Mouse (Mus musculus) urinary bladder, adult 18-20 months (tissue): Measurements from ENCODE around the gene Col18a1.
A peak's percentile ranks its signal among the peaks of the same experiment; 100 is the strongest.

Source experiments
- DNase-seq, 2 experiments: peaks; one replicate each; pipeline ENCODE4 v3.0.0; 2022; ENCODE audit warnings: low spot score in 2 of 2, mixed read lengths in 2 of 2

The Col18a1 gene

DNA sequence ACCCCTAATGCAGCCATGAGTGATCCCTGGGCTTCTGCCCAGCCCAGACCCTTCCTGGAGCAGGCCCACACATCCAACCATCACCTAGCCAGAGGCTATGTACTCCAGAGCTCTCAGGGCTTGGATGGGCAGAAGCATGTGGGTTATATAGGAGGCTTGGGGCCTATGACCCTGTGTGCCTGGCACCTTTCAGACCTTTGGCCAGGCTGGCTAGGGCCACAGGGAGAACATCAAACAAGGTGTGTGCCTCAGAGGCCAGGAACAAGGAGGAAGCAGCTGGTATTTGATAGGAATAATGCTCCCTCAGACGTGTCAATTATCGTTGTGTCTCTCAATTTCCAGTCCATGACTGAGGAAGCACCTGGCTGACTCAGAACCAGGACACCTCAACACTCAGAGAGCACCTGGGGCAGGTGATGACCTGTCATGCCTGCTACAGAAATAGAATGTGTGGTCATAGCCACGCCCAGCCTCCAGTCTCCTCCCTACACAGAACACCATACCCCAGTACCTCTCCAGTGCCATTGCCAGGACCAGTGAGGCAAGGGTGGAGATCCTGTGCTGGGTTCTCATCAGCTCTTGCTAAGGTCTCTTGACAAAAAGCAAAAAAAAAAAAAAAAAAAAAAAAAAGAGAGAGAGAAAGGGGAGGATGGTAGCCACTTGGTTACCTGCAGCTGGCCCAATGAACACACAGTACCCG lies 54.6 kb downstream of the Col18a1 start:
- DNase-seq = no peak

DNA sequence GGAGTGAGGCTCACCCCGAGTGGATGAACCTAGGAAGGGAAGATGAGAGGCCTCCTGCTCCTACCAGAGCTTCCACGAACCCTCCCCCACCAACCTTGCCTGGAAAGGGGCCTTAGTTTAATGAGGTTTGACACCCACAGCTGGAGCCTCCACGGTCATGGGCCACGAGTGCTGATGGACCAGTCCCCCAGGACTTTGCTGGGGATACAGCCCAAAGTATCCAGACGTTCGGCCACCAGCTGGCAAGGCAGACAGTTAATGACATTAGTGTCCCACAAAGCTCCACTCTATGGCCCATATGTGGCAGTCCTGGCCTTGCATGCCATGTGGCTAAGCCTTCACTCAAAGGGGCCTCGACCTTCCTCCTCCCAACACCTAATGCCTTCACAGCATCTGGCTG lies 55.5 kb downstream of the Col18a1 start:
- no peak for DNase-seq

DNA sequence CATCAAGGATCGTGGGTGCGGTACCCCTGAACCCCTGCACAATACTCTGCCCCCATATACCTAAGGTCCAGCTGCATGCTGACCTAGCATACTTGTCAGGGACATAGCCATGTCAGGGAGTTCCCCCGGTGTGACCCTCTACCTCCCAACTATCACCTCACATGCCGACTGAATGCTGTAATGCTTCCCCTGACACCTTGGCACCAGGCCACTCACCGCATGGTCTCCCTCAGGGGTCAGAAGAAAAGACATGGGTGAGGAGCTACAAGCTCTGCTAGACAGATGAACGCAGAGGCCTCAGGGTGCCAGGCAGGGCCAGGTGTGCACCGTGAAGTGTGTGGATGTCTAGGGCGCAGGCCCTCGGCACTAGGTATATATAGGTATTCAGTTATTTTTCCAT lies 56.3 kb downstream of the Col18a1 start:
- DNase-seq = no peak

DNA sequence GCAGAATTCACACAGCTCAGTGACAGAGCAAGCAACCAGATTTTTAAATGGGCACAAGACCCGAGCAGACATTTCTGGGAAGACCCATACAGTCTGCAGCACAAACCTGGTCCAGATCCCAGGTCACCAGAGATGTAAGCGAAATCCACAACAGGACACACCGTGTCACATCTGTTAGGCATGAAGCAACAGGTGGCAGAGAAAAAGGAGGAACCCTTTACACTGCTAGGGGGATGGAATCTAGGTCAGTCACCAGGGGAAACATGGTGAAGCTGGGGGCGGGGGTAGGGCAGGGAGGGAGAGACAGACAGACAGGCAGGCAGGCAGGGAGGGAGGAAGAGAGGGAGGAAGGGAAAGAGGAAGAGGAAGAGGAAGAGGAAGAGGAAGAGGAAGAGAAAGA lies 58.2 kb downstream of the Col18a1 start:
- DNase-seq = no peak

DNA sequence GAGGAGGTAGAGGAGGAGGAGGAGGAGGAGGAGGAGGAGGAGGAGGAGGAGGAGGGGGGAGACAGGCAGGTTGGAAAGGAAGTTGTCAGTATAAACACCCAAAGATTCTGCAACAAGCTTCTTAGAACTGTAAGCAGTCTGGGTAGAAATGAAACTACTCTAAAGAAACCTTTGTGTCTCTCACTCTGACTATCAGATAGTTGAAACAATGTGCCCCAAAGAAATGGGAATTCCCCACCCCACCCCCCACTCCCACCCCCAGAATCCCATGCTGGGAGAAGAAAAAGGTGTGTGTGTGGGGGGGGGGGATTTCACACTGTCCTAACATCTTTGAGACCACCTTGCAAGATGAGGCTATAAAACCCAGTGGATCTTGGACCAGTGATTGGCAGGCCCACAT lies 62.0 kb downstream of the Col18a1 start:
- no peak for DNase-seq

DNA sequence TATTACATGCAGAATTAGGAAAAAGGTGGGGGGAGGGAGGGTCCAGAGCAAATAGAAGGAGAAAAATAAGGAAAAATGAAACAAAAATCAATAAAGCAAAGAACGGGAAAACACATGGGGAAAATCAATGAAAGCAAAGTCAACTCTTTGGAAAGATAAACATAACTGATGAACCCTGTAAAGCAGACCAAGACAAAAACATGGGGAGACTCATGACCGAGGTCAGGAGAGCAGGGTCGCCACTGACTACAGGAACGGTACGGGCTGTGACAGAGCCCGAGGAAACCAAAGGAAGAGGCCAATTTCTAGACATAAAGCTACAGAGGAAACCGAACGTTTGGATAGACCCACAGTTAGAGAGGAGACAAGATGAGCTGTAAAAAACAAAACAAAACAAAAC lies 62.7 kb downstream of the Col18a1 start:
- no peak for DNase-seq

DNA sequence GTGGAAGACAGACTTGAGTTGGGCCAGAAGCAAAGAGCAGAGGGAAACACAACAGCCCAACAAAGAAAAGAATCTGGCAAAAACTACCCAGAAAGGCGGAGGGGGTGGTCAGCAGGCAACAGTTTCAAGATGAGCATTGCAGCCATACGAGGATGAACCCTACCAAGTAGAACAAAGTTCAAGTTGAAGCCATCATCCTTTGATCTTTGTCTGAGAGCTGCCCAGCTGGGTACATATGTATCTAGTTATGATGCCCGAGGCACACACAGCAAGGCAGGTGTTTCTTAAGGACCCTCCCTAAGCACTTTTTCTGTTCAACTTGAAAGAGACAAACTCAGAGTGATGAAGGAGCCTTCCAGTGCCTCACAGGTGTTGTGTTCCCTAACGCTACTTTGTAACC lies 66.6 kb downstream of the Col18a1 start:
- no peak for DNase-seq

DNA sequence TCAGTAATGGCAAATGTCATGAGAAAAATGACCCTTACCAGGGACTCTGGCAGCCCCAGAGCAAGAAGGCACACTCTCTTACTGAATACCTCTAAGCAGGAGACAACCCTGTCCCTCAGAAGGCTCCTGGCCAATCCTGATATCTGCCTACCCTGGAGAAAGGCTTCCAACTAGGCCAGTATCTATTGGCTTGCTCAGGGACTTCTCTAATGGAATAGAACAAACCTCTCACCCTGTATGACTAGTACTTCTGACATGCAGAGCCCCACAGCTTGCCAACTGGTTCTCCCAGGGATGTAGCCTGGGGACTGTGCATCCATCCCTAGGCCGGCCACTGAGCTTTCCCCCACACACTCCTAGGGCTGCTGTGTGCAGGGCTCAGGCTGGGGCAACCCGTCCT lies 67.7 kb downstream of the Col18a1 start:
- no peak for DNase-seq

DNA sequence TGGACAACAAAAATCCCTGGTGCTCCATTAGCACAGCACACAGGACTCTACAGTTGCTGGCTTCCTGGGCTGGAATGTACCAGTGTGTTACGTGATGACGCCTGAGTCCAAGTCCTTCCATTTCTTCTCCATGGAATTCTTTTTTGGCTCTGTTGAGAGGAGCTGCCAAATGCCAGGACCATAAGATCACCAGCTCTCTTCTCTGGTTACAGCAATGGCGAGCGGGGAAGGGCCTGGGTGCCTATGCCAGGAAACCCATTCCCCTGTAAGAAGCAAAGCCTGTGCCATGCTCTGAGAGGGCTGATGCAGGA lies 68.5 kb downstream of the Col18a1 start:
- DNase-seq = no peak

DNA sequence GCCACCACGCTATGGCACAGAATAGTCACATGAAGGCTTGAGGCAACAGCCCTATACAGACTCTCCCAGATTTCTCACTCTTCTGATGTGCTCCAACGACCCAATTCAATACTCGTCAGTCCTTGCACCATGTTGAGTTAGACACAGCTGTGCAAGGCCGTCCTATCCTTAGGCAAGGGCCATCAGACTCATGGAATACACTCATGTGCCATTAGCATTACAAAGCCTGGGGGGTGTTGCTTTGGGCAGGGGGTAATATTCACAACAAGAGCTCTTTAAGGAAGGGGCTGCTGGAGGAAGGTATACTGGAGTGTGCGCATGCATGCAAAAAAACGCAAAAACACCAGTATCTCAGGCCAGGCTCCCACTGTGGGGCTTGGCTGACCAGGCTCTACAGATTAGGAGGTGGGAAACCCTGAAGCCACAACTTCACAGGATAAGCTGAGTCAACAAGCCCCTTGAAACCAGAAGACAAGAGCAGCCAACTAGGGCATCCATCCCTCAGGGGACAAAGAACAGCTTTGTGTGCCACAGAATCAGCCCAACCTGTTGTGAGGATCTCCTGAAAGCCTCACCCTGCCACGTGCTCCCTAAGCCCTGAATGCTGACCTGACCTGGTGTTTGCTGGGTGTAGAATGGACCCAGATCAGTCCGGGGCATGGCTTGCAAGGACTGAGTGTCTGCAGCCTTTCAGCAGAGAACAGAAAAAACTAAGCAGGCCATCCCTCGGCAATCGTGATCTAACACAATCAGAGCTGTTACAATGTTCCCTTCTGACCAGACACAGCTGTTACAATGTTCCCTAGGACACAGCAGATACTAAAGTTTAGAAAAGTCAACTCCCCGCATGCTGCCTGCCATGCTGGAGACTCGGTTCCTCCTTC lies 69.1 kb downstream of the Col18a1 start:
- no peak for DNase-seq

DNA sequence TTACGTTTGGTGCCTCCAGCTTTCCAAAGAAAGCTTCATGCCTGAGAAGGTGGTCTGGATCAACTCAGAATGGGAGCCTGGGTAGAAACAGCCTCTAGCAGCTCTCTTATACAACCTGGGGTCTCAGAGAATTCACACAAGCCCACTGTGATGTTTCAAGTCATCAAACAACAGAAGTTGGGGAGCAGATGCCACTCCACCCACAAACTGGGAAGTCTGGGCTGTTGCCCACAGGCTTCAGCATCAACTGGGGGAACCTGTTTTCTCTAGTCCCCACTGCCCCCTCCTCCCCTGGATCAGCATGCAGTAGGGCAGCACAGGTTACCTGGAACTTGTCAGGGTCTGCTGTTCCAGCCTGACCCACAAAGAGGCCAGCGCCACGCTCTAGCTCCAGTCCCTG lies 70.7 kb downstream of the Col18a1 start:
- no peak for DNase-seq

DNA sequence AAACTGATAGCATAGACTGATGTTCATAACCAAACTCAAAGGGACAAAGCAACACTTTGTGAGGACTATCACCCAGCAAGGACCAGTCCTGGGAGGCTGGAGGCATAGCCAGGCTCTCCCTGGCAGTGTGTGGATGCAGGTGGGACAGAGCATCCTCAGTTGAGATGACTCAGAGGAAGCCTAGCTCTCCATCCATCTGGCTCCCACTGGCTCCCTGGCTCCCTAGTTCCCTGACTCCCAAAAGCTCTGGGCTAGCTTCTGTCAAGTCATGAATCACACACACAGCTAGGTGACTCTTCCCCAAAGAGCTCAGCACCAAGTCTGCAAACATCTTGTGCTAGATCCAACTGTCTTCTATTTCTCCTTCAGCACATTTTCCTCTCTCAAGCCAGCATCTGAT lies 72.5 kb downstream of the Col18a1 start:
- no peak for DNase-seq

DNA sequence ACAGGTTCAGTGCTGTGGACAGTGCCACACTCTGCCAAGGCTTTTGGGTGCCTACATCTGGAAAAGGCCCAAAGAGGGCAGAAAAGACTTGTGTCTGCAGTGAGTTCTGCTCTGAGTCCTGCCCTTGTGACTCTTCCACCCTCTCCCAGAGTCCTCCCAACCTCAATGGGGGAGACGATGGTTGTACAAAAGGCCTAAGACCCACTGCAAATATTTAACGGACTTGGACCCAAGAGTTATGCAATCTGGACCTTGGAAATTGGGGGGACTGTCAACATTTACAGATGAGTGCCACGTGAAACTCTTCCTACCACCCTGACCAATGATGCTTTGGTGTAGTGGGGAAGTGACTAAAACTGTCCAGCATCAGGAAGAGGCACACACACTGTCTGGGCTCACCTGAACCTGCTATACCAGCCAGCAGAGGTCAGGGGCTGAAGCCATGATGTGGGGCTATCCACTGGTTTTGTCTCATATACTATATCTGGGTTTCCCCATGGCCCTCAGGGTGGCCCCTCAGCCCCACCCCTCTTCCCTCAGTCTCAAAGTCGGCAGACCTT lies 74.7 kb downstream of the Col18a1 start:
- no peak for DNase-seq

DNA sequence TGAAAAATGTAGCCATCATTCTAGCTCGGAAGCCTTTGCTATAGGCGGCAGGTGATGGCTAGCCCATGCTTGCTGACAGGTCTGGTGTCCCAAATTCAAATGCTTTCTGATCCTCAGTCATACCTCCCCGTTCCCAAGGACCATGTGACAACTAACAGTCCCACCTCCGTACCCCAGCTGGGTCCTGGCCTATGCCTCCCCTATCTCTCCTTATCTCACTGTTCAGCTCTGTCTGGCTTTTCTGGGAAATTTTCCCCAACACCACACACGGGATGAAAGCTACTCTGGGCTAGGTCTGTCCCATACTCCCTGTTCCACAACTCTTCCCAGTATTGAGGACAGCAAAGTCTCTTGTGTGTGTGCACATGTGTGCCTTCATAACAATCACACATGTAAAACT lies 76.3 kb downstream of the Col18a1 start:
- no peak for DNase-seq

DNA sequence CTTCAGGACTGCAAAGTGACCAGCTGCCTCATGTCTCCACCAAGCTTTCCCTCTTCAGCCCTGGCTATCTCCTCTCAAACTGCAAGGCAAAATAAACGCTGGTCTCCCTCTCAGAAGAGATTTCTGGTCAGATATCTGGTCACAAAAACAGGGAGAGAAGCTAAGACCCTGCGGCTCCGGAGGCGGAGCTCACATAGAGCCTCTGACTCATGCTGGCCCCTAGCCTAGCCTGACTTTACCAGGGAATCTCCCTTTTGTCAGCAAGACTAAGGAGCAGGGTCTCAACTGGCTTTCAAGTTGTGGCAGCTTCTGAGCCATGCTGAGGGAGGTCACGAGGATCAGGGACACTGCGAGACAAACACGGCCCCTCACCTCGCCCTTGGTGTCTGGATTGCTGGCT lies 77.0 kb downstream of the Col18a1 start:
- DNase-seq = peak; percentile 35 to 57

DNA sequence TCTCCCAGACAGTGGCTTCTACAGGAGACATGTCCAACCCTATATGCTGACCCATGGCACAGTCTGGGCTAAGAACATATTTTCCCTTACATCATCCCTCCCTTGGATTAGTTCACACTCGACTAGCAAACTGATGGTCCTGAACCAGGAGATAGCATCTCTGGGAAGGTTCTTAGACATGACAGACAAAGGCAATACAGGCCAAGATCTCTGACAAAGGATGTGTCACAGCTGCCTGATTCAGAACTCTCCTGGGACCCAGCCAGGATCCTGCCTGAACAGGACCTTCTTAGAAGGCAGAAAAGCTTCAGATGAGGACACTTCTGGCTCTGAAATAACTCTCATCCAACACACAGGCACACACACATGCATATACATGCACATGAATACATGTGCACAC lies 81.8 kb downstream of the Col18a1 start:
- DNase-seq = no peak

DNA sequence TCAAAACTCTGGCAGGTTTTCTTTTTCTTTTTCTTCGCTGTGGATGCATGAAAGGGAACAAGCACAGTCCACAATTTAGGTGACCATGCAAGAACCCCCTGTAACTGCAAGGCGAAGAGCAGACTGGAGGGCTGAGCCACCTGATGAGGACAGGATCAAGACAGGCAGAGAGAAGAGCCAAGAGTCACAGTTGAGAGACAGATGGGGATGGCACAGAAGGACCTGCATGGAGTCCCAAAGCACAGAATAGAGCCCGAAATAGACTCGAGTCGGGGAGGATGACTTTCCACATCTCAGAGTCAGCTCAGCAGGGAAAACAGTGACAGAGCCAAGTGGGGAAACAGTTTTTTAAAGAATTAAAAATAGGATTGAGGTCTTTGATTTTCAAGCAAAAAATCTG lies 83.4 kb downstream of the Col18a1 start:
- DNase-seq = no peak

DNA sequence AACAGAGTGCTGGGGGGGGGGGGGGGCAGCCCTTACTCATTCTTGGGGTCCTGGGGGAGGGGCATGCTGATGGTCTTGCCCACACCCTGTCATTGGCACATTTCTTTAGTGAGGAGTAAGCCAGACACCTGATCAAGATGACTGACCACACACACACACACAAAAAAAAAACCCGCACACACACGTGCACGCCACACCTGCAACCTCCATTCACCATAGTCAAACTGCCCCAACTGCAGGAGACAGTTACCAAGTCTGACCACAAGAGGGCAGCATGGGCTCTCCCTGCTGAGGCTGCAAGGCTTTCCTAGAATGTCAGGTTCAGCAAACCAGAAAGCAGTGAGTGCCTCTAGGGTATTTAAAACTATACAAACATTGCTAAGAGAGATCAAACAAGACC lies 83.9 kb downstream of the Col18a1 start:
- DNase-seq = peak; percentile 65

DNA sequence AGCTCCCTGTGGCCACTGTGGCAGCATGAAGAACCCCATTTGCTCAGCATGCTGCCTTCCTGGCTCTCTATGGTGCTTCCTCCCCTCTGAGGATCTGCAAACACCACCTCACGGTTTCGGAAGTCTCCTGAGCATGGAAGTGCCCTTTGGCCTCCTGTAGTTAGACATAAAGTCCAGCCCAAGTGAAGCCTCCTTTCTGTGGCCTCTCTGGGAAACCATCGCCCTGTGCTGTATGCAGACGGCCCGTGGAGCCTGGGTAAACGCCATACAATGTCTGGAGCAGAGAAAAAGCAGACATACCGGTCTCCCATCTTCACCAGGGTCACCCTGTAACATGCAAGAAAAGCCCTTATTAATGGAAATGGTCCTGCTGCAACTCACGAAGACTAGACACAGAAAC lies 87.4 kb downstream of the Col18a1 start:
- no peak for DNase-seq

DNA sequence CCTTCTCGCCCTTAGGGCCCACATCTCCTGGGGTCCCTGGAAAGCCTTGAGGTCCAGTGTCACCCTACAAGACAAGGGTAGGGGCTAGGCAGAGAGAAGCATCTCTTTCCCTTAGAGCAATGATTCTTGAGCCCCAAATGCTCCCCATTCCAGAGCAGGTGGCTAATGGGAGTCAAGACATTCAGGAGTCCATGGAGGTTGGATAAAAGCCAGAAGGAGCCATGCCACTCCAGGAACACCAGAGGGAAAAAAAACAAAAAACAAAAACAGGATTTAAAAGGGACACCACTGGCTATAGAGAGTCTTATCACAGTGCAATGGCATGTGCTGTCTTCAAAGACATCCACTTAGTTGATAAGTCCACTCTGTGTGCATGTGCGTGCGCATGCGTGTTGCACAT lies 87.9 kb downstream of the Col18a1 start:
- no peak for DNase-seq

DNA sequence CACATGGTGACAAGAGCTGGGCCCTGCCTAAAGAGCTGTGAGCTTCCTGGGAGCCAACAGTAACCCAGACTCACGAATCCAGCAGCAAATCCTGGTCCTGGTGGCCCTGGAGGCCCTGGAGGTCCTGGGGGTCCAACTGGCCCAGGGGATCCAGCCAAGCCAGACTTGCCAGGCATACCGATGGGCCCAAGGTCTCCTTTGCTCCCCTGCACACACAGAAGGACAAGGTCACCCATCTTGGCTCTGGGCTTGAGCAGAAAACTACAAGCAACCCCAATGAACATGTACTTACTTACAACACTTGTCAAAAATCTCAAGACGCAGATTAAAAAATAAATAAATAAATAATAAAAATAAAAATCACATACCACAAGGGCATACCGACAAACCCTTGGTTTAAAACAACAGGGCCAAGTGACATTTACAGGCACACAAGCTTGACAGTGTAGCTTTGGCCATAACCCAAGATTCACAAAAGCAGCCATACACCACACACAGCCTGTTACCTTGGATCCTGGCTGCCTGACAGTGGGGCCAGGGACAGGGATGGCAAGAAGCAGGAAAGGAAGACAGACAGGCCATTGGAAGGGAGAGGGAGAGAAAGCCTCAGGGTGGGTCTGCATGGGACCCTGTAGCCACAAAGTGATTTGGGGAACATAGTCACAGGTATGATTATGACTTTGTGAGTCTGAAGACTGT lies 91.9 kb downstream of the Col18a1 start:
- DNase-seq = no peak

DNA sequence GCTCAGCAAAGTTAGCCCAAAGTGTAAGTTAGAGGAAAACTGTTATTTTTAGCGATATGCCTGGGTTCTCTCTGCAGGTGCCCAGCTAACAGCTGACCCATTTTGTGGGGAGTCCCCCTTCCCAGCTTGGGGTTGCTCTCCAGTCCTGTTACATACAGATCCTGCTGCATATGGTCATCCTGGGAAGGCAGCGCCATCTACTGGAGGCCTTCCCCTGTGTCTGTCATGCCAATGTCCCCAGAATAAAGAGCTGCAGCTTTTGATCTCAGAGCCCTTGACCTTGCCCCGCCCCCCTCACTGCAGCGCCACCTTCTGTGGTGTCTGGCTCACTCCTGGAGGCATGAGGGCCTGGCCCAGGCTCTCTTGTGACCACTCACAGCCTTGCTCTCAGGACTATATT lies 96.3 kb downstream of the Col18a1 start:
- DNase-seq = peak in 1 of 2 experiments; percentile 28

DNA sequence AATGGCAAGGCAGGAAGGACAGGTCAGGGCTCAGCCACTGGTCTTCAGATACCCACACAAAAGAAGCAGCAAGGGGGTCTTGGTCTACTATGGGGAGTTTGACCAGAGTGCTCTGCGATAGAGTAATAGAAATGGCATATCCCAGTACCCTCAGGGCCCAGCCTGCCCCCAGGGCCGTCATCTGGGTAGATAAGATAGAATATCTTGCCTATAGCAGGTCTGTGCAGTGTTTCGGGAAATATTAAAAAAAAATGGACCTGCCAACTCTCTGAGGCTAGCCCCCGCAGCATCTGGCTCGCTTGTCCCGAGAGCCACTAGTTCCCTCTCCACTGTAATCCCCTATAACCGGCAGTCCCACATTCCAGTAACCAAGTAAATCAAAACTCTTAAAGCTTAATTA lies 97.9 kb downstream of the Col18a1 start:
- DNase-seq = no peak
